Mouse (Mus musculus): ENCODE measurements around the gene Trmu. TPM values are rescaled to one million over a fixed set of nuclear protein-coding genes. Genes with fewer than 3 reads are reported as not detected.

The Trmu gene
- total RNA-seq, 1 experiment: 30.4 TPM

DNA sequence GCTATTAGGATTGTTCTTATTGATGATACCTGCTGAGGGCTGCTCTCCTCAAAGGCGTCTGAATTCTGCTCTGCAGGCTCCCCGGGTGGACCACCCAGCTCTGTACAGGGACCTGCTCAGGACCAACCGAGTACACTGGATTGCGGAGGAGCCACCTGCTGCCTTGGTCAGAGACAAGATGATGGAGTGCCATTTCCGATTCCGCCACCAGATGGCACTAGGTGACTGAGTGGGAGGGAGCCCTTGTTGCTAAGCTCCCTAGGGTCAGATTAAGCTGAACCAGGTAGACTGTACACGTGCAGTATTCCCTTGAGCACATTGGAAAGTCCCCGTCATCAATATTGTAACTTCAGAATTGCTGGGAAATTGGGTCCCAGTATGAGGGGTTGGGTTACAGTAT, 17.2 kb downstream of the Trmu start:
- Histone ChIP-seq H3K27ac (ENCODE audit: insufficient read depth, low read depth, low read length, poor library complexity, severe bottlenecking) (no peak overlapping the region), H3K4me3 (ENCODE audit: insufficient read depth in 1 of 2, low read depth in 1 of 2, low read length in 2 of 2, poor library complexity in 1 of 2, severe bottlenecking in 1 of 2) (no peak overlapping the region), H3K36me3 (ENCODE audit: control insufficient read depth, insufficient read depth, low read length, poor library complexity, severe bottlenecking) (peaks cover 39% of the 10 kb centered on the region; the same call in 1 of the 2 replicates), H3K9ac (ENCODE audit: insufficient read depth, low read depth, low read length, poor library complexity, severe bottlenecking) (no peak overlapping the region), H3K4me1 (ENCODE audit: control insufficient read depth in 2 of 2, insufficient read depth in 2 of 2, low read length in 2 of 2, poor library complexity in 1 of 2) (peaks cover 0 to under 1% of the 10 kb centered on the region in 2 experiments; a peak in 1 of 4 replicates), H3K9me3 (ENCODE audit: control insufficient read depth, insufficient read depth, low read depth, low read length) (no peaks in the 10 kb centered on the region)
- peak; percentile 77 for DNase-seq (ENCODE audit: low read depth, low spot score)
- in situ Hi-C loops (cut with MboI; ENCODE audit: low sequenced_read_pairs in 2 of 2, unreplicated experiment in 2 of 2): no loop called here
- no peak for TF ChIP-seq HCFC1 (IDR thresholded peaks at IDR 0.05; ENCODE audit: borderline replicate concordance, insufficient read depth, low read length)
- no peak for TF ChIP-seq MAFK (IDR thresholded peaks at IDR 0.05; ENCODE audit: insufficient read depth, low read depth, low read length)
- TF ChIP-seq ZC3H11A (IDR thresholded peaks at IDR 0.05; ENCODE audit: borderline replicate concordance, low read depth, low read length): peak; percentile 90

DNA sequence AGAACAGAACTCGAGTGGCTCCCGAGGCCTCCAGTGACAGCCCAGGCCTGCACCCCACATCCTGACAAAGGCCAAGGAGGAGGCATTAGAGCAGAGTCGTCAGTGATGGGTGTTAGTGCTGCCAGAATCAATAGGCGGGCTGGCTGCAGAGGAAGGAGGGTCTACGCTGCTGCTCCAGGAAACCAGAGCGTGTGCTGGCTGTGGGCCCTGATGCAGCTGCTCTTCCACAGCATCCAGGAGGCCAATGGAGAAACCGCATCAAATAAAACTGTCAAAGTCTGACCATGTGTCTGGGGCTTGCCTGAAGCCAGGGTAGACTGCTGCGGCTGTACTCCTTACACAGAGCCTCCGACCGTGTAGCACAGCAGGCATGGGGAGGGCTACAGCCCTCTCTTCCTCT, 18.0 kb downstream of the Trmu start:
- H3K4me3 ChIP-seq (ENCODE audit: insufficient read depth in 1 of 2, low read depth in 1 of 2, low read length in 2 of 2, poor library complexity in 1 of 2, severe bottlenecking in 1 of 2): no peak overlapping the region
- peaks cover 0 to 2% of the 10 kb centered on the region in 2 experiments; a peak in 1 of 4 replicates for H3K4me1 ChIP-seq (ENCODE audit: control insufficient read depth in 2 of 2, insufficient read depth in 2 of 2, low read length in 2 of 2, poor library complexity in 1 of 2)
- TF ChIP-seq HCFC1 (IDR thresholded peaks at IDR 0.05; ENCODE audit: borderline replicate concordance, insufficient read depth, low read length) (no peak), ZC3H11A (IDR thresholded peaks at IDR 0.05; ENCODE audit: borderline replicate concordance, low read depth, low read length) (no peak), MAFK (IDR thresholded peaks at IDR 0.05; ENCODE audit: insufficient read depth, low read depth, low read length) (no peak), CHD2 (IDR thresholded peaks at IDR 0.05; ENCODE audit: low read depth, low read length) (no peak), ZNF384 (IDR thresholded peaks at IDR 0.05; ENCODE audit: low read depth, low read length) (no peak)
- H3K27ac ChIP-seq (ENCODE audit: insufficient read depth, low read depth, low read length, poor library complexity, severe bottlenecking): no peak overlapping the region
- H3K36me3 ChIP-seq (ENCODE audit: control insufficient read depth, insufficient read depth, low read length, poor library complexity, severe bottlenecking): peaks cover 32% of the 10 kb centered on the region; the same call in 1 of the 2 replicates
- no peak overlapping the region for H3K9ac ChIP-seq (ENCODE audit: insufficient read depth, low read depth, low read length, poor library complexity, severe bottlenecking)
- in situ Hi-C loops (cut with MboI; ENCODE audit: low sequenced_read_pairs in 2 of 2, unreplicated experiment in 2 of 2): no loop called here
- no peaks in the 10 kb centered on the region for H3K9me3 ChIP-seq (ENCODE audit: control insufficient read depth, insufficient read depth, low read depth, low read length)
- DNase-seq (ENCODE audit: low read depth, low spot score): no peak

DNA sequence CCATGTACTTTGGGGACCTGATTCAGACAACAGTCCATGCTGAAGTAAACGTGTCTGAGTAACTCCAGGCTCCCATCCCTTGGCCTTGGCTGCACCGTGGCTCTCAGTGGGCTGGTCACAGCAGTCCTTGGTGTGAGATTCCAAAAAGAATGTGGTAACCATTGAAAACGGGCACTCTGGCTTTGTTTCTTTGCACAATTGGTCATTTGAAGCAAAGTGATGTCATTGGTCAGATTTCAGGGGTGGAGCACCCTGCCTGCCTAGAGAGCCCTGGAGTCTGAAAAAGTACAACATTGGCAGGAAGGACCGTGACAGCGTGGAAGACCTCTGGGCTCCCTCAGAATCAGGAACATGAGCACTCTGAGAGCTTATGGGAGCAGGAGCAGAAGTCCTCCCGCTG, 20.3 kb downstream of the Trmu start:
- H3K9me3 ChIP-seq (ENCODE audit: control insufficient read depth, insufficient read depth, low read depth, low read length): no peaks in the 10 kb centered on the region
- H3K4me1 ChIP-seq (ENCODE audit: control insufficient read depth in 2 of 2, insufficient read depth in 2 of 2, low read length in 2 of 2, poor library complexity in 1 of 2): peaks cover 0 to 11% of the 10 kb centered on the region in 2 experiments; a peak in 1 of 4 replicates
- peaks cover 21% of the 10 kb centered on the region; the same call in 1 of the 2 replicates for H3K36me3 ChIP-seq (ENCODE audit: control insufficient read depth, insufficient read depth, low read length, poor library complexity, severe bottlenecking)
- no peak overlapping the region for H3K4me3 ChIP-seq (ENCODE audit: insufficient read depth in 1 of 2, low read depth in 1 of 2, low read length in 2 of 2, poor library complexity in 1 of 2, severe bottlenecking in 1 of 2)
- in situ Hi-C loops (cut with MboI; ENCODE audit: low sequenced_read_pairs in 2 of 2, unreplicated experiment in 2 of 2): no loop called here
- no peak overlapping the region for H3K9ac ChIP-seq (ENCODE audit: insufficient read depth, low read depth, low read length, poor library complexity, severe bottlenecking)
- no peak for DNase-seq (ENCODE audit: low read depth, low spot score)
- no peak for TF ChIP-seq MAFK (IDR thresholded peaks at IDR 0.05; ENCODE audit: insufficient read depth, low read depth, low read length)
- no peak overlapping the region for H3K27ac ChIP-seq (ENCODE audit: insufficient read depth, low read depth, low read length, poor library complexity, severe bottlenecking)

DNA sequence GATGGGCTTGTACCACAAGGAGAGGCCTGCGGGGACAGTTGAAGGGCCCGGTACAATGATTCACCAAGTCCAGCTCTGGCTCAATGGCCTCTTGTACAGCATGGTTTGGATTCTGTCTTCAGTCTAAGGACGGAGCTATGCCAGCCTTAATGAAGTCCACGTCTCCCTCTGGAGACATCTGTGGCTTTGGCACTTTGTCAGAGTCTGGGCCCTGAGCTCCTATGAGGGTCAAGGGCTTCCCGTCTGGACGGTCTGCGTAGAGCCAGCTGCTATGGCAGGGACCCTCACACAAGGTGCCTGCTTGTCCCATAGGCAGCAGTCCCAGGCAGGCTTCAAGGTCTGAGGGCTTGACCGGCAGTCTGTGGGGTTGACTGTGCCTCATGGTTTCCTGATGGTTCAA, 21.2 kb downstream of the Trmu start:
- Histone ChIP-seq H3K4me3 (ENCODE audit: insufficient read depth in 1 of 2, low read depth in 1 of 2, low read length in 2 of 2, poor library complexity in 1 of 2, severe bottlenecking in 1 of 2) (no peak overlapping the region), H3K27ac (ENCODE audit: insufficient read depth, low read depth, low read length, poor library complexity, severe bottlenecking) (no peak overlapping the region), H3K9ac (ENCODE audit: insufficient read depth, low read depth, low read length, poor library complexity, severe bottlenecking) (no peak overlapping the region), H3K4me1 (ENCODE audit: control insufficient read depth in 2 of 2, insufficient read depth in 2 of 2, low read length in 2 of 2, poor library complexity in 1 of 2) (peaks cover 0 to 19% of the 10 kb centered on the region in 2 experiments; a peak in 1 of 4 replicates), H3K36me3 (ENCODE audit: control insufficient read depth, insufficient read depth, low read length, poor library complexity, severe bottlenecking) (peaks cover 17% of the 10 kb centered on the region; the same call in 1 of the 2 replicates), H3K9me3 (ENCODE audit: control insufficient read depth, insufficient read depth, low read depth, low read length) (no peaks in the 10 kb centered on the region)
- in situ Hi-C loops (cut with MboI; ENCODE audit: low sequenced_read_pairs in 2 of 2, unreplicated experiment in 2 of 2): loop anchor here in 1 of 2 experiments (25.0 kb wide), 1 partner anchor 237 kb away; no protein-coding TSS in a partner anchor
- TF ChIP-seq MAFK (IDR thresholded peaks at IDR 0.05; ENCODE audit: insufficient read depth, low read depth, low read length) (no peak), ZNF384 (IDR thresholded peaks at IDR 0.05; ENCODE audit: low read depth, low read length) (no peak), CHD2 (IDR thresholded peaks at IDR 0.05; ENCODE audit: low read depth, low read length) (no peak), HCFC1 (IDR thresholded peaks at IDR 0.05; ENCODE audit: borderline replicate concordance, insufficient read depth, low read length) (no peak), ZC3H11A (IDR thresholded peaks at IDR 0.05; ENCODE audit: borderline replicate concordance, low read depth, low read length) (no peak)
- no peak for DNase-seq (ENCODE audit: low read depth, low spot score)

DNA sequence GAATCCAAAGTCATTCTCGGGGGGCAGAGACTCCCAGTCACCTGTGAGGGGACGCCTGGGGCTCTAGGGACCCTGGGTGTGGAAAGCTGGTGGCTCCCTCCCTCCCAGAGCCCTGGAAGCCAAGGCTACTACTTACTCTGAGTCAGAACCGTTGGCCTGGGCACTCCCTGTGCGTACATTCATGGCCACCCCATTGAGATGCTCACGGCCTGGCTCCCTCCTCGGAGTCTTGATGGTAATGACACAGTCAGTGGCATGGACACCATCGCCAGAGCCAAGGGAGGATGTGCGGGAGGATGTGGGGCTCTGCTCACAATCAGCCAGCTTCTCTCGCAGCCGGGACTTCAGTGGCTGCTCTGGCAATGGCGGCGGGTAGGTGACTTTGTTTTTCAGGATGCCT, 21.7 kb downstream of the Trmu start:
- Histone ChIP-seq H3K9me3 (ENCODE audit: control insufficient read depth, insufficient read depth, low read depth, low read length) (no peaks in the 10 kb centered on the region), H3K9ac (ENCODE audit: insufficient read depth, low read depth, low read length, poor library complexity, severe bottlenecking) (peak overlapping the region; percentile 32; the same call in 1 of the 2 replicates), H3K36me3 (ENCODE audit: control insufficient read depth, insufficient read depth, low read length, poor library complexity, severe bottlenecking) (peaks cover 17% of the 10 kb centered on the region; the same call in 1 of the 2 replicates), H3K4me1 (ENCODE audit: control insufficient read depth in 2 of 2, insufficient read depth in 2 of 2, low read length in 2 of 2, poor library complexity in 1 of 2) (peaks cover 0 to 19% of the 10 kb centered on the region in 2 experiments; a peak in 1 of 4 replicates), H3K4me3 (ENCODE audit: insufficient read depth in 1 of 2, low read depth in 1 of 2, low read length in 2 of 2, poor library complexity in 1 of 2, severe bottlenecking in 1 of 2) (peak overlapping the region; percentile 35 to 36; a peak in 3 of 4 replicates), H3K27ac (ENCODE audit: insufficient read depth, low read depth, low read length, poor library complexity, severe bottlenecking) (no peak overlapping the region)
- no peak for DNase-seq (ENCODE audit: low read depth, low spot score)
- in situ Hi-C loops (cut with MboI; ENCODE audit: low sequenced_read_pairs in 2 of 2, unreplicated experiment in 2 of 2): loop anchor here in 1 of 2 experiments (25.0 kb wide), 1 partner anchor 236 kb away; no protein-coding TSS in a partner anchor
- TF ChIP-seq HCFC1 (IDR thresholded peaks at IDR 0.05; ENCODE audit: borderline replicate concordance, insufficient read depth, low read length) (no peak), MAFK (IDR thresholded peaks at IDR 0.05; ENCODE audit: insufficient read depth, low read depth, low read length) (no peak), ZNF384 (IDR thresholded peaks at IDR 0.05; ENCODE audit: low read depth, low read length) (no peak), ZC3H11A (IDR thresholded peaks at IDR 0.05; ENCODE audit: borderline replicate concordance, low read depth, low read length) (no peak), CHD2 (IDR thresholded peaks at IDR 0.05; ENCODE audit: low read depth, low read length) (no peak)

Data from ES-E14 (cell line).